Mouse (Mus musculus) liver, adult (tissue): ENCODE results near the gene Arhgef2.

Source experiments
- GATA4 ChIP-seq: IDR thresholded peaks from 2 replicates; pipeline ENCODE4 v1.6.1; 2014; ENCODE audit warnings: mild to moderate bottlenecking, low read length; ENCODE audit not compliant: insufficient replicate concordance

Arhgef2 gene

DNA sequence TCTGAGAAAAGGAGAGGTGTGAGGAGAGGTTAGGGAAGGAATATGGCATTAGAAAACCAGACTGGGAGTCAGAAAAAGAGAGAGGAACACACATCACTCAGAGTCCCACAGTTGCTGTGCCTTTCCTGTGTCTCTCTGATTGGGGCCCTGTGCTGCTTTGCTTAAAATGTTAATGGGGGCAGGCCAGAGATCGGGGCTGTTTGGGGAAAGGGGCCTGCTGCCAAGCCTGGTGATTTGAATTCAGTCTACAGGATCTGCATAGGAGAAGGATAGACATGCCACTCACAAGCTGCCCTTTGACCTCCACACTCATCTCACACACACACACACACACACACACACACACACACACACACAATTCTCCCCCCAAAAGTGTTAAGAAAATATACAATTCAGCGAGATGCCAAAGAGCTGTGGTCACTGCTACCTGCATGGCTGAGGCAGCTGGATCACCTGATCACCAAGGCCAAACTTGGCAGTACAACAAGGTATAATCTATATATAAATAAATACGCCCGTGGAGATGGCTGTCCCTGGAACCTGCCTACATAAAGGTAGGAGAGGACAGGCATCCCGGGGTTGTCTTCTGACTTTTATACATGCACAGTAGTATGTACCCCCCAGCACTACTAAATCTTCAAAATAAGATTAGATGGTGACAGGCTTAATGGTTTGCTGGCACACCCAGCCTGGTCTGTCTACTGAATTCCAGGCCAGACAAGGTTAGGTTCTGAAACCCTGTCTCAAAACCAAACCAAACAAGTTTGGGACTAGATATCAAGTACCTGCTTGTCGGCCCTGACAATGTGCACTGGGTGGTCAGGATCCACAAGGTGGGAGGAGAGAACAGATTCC, 48.0 kb downstream of the Arhgef2 start:
- no peak for TF ChIP-seq GATA4

DNA sequence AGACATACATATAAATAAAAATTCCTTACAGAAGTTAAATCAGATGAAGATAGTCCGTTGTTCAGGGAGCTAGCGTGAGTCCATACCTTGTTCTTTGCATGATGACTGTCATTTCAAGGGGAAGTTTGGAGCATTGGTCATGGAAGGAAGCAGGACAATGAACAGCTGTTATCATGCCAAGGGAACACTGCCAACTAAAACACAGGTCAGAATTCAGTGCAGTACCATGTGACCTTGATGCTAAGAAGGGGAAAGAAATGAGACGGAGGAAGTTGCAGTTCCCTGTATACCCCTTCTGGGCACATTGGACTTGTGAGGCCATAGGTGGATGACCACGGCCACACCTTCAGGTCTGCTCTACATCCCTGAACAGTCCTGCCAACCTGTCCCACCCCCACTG, 48.9 kb downstream of the Arhgef2 start:
- TF ChIP-seq GATA4: no peak

DNA sequence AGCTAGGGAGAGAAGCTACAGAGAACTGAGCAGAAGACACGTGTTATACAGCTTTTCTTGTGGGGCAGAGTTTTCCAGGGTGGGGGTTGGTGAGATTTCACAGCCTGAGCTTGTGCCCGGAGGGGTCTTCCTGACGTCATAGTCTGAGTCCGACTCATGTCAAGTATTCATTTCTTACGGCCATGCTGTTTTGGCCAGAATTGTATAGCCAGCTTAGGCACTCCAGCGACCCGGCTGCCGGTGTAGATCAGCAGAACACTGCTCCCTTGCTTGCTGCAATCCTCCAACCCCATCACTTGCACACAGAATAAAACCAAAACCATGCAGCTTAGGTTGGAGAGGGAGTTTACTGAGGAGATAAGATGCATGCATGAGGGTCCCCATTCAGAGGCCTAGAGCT, 49.9 kb downstream of the Arhgef2 start:
- TF ChIP-seq GATA4: no peak

DNA sequence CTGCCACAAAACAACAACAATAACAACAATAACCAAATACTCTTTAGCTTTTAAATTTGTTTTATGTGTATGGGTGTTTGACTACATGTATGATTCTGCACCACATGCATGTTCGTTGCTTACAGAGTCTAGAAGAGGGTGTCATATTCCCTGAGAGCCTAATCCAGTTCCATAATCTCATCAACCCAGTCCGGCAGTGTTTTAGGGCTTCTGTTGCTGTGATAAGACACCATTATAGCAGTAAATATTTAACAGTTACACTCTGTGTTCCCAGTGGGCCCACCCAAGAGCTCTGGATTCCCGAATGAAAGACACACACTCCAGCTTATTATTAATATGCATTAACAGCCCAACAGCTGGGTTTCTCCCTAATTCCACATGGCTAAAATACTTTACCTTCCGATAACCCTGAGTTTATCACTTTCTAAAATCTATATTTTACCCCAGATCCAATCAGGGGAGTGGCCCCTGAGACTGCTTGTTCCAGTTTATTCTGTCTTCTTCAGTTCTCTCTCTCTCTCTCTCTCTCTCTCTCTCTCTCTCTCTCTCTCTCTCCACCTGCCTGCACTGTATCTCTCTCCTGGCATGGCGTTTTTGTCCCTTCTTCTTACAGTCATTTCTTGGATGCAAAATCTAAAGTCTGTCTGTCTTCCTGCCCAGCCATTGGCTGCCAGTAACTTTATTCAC, 52.8 kb downstream of the Arhgef2 start:
- no peak for TF ChIP-seq GATA4

DNA sequence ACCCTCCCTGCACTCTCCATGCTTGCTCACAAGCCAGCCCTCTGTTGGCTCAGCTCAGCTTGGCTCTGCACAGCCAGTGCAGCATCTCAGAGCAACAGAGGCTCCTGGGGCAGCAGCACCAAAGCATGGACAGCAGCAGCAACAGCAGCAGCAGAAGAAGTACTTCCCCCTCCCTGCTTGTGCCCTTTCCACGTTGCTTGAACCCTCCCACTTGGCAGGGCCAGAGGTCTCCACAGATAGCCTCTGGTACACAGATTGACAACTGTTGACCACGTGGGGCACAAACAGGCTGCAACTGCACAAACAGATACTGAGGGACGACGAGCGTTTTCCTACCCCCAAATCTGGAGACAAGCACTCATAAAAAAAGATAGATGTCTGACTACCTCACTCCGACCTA, 54.0 kb downstream of the Arhgef2 start:
- TF ChIP-seq GATA4: no peak

DNA sequence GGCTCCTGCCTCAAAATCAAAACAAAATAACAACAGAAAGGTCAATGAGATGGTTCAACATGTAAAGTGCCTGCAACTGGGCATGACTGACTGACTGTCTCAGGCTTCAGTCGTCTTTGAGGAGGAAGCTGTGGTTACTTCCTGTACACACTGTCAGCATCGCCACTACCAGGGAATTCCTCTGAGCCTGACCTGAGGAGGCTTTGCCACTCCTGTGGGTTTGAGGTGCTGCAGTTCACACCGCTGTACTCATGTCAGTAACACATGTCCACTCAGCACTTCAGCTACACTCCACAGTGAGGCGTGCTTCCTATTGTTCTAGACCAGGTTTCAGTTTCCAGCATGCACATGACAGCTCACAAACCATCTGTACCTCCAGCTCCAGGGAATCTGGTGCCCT, 58.3 kb downstream of the Arhgef2 start:
- no peak for TF ChIP-seq GATA4

DNA sequence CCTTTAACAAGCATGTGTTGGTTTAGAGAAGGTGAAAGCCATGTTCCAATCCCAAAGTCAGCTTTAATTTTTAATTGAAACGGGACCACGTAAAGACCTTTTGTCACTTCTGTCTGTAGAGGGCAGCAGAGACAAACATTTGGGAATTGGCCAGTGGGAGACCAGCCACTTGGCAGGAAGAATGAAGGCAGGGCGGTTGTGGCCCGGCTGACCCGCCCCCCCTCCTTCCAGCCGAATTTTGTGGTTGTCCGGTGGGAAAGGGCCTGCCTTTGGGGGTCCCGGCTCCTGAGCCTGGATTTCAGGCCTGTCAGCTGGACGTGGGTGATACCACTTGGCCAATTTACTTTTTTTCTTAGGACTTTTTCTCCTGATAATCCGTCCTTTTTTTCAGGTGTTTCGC, 71.6 kb downstream of the Arhgef2 start:
- TF ChIP-seq GATA4: no peak

DNA sequence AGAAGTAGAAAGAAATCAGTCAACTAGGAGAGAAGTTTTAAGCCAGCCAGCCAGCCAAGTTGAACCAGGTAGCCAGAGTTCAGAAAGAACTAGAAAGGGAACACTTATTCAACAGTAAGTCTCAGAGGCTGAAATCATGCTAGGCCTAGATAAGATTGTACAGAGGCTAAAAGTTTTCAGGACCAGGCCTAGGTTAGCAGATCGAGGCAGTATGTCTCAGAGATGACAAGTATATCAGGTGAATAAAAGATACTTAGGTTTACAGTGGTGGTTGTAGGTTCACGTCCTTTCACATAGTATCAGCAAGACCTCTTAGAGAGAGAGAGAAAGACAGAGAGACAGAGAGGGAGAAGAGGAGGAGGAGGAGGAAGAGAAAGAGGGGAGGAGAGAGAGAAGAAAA, 78.0 kb downstream of the Arhgef2 start:
- TF ChIP-seq GATA4: no peak

DNA sequence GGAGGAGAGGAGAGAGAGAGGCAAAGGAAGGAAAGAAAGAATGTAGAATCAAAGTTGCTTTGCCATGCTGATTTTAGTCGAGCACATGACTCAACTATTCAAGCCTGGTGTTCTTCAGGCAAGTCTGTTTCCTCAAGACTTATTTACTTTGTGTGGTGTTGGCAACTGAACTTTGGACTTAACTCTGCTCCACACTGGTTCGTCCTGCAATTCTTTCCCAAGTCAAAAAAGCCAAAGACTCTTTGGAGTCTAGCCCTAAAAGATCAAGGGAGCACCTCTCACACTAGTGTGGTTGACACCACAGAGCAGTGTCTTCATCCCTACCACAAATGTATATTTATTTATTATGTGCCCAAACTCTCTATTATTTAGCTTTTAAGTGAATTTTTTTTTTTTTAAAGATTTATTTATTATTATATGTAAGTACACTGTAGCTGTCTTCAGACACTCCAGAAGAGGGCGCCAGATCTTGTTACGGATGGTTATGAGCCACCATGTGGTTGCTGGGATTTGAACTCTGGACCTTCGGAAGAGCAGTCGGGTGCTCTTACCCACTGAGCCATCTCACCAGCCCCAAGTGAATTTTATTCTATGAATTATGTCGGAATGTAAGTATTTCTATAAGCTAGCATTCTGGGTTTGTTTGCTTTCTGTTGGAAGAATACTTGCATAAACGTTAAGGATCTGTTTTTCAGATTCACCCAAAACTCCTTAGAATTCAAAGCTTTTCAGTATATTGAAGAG, 78.6 kb downstream of the Arhgef2 start:
- TF ChIP-seq GATA4: no peak

DNA sequence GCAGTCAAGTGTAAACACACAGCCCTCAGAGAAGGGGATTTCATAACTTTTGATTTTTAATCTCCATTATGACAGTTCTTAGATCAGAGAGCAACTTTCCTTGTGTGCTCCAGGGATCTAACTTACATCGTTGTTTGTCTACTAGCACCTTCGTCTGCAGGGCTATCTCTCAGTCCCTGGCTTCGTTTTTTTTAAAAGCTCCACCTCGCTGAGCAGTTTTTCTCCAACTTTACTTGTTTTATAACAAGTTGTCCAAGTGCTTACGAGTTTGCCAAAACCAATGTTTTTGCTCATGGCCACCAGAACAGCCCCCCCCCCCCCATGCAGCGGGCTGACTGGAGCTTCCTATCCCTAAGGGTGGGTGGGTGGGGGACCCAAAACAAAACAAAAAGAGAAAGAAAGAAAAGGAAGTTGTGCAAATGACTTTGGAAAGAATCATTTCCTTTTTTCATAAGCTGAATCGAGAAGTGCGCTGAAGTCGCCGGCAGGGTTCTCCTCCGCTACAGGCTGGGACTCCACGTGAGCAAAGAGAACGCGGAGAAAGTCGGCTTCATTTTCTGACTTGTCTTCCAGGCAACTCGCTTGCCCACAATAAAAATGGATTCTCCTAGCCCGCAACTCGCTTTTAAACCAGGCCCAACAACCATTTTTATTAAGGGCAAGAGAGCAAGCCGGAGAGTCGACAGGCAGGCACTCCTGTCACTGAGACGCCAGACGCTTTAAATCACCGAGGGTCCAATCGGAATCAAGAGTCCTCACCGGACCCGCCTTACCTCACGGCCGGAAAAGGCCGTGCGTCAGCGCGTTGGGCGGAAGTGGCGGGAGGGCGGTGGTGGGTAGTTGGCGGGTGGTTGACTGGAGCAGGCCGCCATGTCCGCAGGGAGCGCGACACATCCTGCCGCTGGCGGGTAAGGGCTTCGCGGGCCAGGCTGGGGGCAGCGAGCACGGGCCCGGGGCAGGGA, 79.5 kb downstream of the Arhgef2 start, which contains the start of gene Khdc4:
Gene Khdc4, plus strand, starts transcription at position 824 of the 962 bp plus-strand sequence.
- TF ChIP-seq GATA4: no peak

DNA sequence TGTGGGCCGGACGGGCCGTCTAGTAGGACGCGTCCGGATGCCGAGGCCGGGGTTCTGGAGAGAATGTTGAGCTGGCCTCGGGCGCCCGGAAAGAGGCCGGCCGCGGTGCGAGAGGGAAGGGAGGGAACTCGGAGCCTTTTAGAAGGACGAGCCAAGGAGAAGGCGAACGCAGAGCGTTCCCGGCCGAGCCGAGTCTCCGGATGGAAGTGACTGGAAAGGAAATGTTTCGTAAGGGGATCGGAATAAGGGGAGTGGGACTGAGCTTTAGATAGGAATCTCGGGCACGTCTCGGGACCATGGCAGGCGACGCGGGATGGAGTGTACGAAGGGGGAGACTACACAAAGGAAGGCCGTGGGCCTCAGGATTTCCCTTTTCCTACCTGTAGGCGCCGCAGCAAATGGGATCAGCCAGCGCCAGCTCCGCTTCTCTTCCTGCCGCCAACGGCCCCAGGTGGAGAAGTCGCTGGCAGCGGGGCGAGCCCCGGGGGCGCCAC, 80.2 kb downstream of the Arhgef2 start:
- TF ChIP-seq GATA4: peak; percentile 20; the same call in 1 of the 2 replicates

DNA sequence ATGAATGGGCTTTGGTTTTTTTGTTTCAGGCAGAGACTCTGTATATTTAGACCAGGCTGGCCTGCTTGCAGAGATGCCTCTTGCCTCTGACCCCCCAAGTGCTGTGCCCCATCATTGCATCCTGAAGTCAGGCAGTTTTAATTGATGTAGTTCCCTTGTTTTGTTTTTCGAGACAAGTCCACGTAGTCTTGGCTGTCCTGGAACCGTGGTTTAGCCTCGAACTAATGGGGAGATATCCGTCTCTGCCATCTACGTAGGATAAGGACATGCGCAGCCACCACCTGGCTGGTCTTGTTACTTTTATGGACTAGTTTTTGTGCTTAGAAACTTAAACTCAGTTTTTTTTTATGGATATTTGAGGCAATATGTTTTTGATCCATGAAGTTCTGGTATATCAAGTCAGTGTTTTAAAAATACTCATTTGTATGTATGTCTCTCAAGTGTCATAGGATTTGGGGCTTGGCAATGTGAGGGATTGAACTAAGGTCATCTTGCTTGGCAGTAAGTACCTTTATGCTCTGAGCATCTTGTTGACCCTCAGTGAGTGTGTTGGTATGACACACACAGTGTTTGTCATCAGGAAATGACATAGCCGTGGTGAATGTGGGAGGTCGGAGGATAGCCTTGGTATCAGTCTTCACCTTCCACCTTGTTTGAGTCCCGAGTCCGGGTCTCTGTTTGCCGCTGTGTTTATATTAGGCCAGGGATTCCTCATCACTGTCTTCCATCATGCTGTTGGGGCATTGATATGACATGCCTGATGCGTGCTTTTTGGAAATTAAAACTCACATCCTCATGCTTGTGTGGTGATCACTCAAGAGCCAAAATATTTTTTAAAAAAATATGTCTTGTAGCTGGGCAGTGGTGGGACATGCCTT, 81.2 kb downstream of the Arhgef2 start:
- no peak for TF ChIP-seq GATA4

DNA sequence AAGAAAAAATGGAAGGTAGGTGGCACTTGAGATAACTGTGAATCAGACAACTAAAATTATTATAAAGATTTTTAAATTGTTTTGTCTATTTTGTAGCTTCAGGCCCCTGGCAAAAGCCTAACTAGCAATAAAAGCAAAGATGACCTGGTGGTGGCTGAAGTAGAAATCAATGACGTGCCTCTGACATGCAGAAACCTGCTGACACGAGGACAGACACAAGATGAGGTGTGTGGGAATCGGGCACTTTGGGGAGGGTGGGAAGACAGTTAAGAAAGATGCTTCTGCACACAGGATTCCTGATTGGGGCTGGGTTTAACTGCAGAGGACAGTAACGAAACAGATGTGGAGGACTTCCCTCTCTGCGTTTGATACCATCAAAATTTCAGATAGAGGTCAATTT, 83.3 kb downstream of the Arhgef2 start:
- TF ChIP-seq GATA4: no peak
